Mouse (Mus musculus) stomach, postnatal 0 days (tissue): ENCODE data around the gene Pou3f3.

Source experiments
- CTCF ChIP-seq: IDR thresholded peaks from 2 replicates; pipeline ENCODE4 v1.5.1; 2016; ENCODE audit warnings: antibody characterized with exemption, low read depth, mild to moderate bottlenecking, moderate library complexity
- EP300 ChIP-seq: optimal IDR thresholded peaks from 2 replicates; pipeline ENCODE3; 2016; ENCODE audit warnings: antibody characterized with exemption

DNA sequence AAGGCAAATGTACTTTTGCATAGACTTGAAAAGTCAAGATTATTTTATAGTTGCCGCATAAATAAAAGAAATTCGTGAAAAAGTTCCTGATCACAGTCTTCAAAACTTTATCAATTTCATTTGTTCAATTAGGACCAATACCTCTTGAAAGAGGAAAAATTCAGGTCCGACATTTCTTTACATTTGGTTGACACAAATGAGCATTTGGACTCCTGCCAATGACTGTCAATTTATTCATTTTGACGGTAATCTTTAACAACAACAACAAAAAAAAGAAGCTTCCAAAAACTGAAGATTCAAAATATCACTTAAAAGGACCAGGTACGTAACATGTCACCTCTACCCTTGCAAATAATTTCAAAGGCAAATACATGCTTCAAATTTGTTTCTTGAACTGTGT lies 13.8 kb upstream of the Pou3f3 start:
- TF ChIP-seq CTCF (no peak), EP300 (no peak)
